Mouse (Mus musculus): ENCODE results near the gene Rpl19. TPM values are rescaled to one million over a fixed set of nuclear protein-coding genes. Genes with fewer than 3 reads are reported as not detected.

Gene Rpl19
- polyA plus RNA-seq, 2 experiments: 735 to 1,005 TPM

GRCm38 (mm10) chr11:98037871-98038270, 11.4 kb downstream of the Rpl19 start:
- DNase-seq (ENCODE audit: low read depth in 3 of 3, low spot score in 3 of 3): no peak
- Histone ChIP-seq H3K36me3 (replicated peaks; ENCODE audit: control insufficient read depth, insufficient read depth, low read depth) (no peaks in the 10 kb centered on the region), H3K9ac (replicated peaks) (no peak overlapping the region), H3K27me3 (ENCODE audit: control insufficient read depth, insufficient read depth, low read length) (peaks cover 23% of the 10 kb centered on the region), H3K9me3 (ENCODE audit: control insufficient read depth, low read length) (no peaks in the 10 kb centered on the region), H3K4me2 (ENCODE audit: low read depth) (no peak overlapping the region), H3K4me3 (ENCODE audit: insufficient read depth in 1 of 2, low read depth in 2 of 2, low read length in 2 of 2) (no peak overlapping the region), H3K27ac (no peak overlapping the region), H3K4me1 (replicated peaks; ENCODE audit: control insufficient read depth in 2 of 2, insufficient read depth in 2 of 2, low read length in 1 of 2) (no peaks in the 10 kb centered on the region)
- WGBS (ENCODE audit: insufficient replicate concordance): 58% methylated on average over 14 of the region's 14 CpGs
- ATAC-seq (ENCODE audit: insufficient read depth): no peak
- TF ChIP-seq EP300 (IDR thresholded peaks at IDR 0.05; ENCODE audit: low read depth) (no peak), CTCF (IDR thresholded peaks at IDR 0.05; ENCODE audit: low read depth) (no peak)

GRCm38 (mm10) chr11:98040975-98041374, 14.5 kb downstream of the Rpl19 start:
- H3K9ac ChIP-seq (replicated peaks): no peak overlapping the region
- TF ChIP-seq CTCF (IDR thresholded peaks at IDR 0.05; ENCODE audit: low read depth) (no peak), EP300 (IDR thresholded peaks at IDR 0.05; ENCODE audit: low read depth) (no peak)
- WGBS (ENCODE audit: insufficient replicate concordance): 56% methylated on average over 8 of the region's 8 CpGs
- peaks cover 10% of the 10 kb centered on the region for H3K27me3 ChIP-seq (ENCODE audit: control insufficient read depth, insufficient read depth, low read length)
- H3K36me3 ChIP-seq (replicated peaks; ENCODE audit: control insufficient read depth, insufficient read depth, low read depth): no peaks in the 10 kb centered on the region
- ATAC-seq (ENCODE audit: insufficient read depth) (no peak), DNase-seq (ENCODE audit: low read depth in 3 of 3, low spot score in 3 of 3) (no peak)
- no peak overlapping the region for H3K27ac ChIP-seq
- H3K4me1 ChIP-seq (replicated peaks; ENCODE audit: control insufficient read depth in 2 of 2, insufficient read depth in 2 of 2, low read length in 1 of 2): no peaks in the 10 kb centered on the region
- no peak overlapping the region for H3K4me2 ChIP-seq (ENCODE audit: low read depth)
- no peaks in the 10 kb centered on the region for H3K9me3 ChIP-seq (ENCODE audit: control insufficient read depth, low read length)
- H3K4me3 ChIP-seq (ENCODE audit: insufficient read depth in 1 of 2, low read depth in 2 of 2, low read length in 2 of 2): no peak overlapping the region

GRCm38 (mm10) chr11:98042741-98043140, 16.2 kb downstream of the Rpl19 start:
- H3K9ac ChIP-seq (replicated peaks): no peak overlapping the region
- H3K27ac ChIP-seq: no peak overlapping the region
- H3K4me1 ChIP-seq (replicated peaks; ENCODE audit: control insufficient read depth in 2 of 2, insufficient read depth in 2 of 2, low read length in 1 of 2): no peaks in the 10 kb centered on the region
- ATAC-seq (ENCODE audit: insufficient read depth) (no peak), DNase-seq (ENCODE audit: low read depth in 3 of 3, low spot score in 3 of 3) (no peak)
- no peaks in the 10 kb centered on the region for H3K9me3 ChIP-seq (ENCODE audit: control insufficient read depth, low read length)
- no peak overlapping the region for H3K4me2 ChIP-seq (ENCODE audit: low read depth)
- TF ChIP-seq CTCF (IDR thresholded peaks at IDR 0.05; ENCODE audit: low read depth) (no peak), EP300 (IDR thresholded peaks at IDR 0.05; ENCODE audit: low read depth) (no peak)
- H3K27me3 ChIP-seq (ENCODE audit: control insufficient read depth, insufficient read depth, low read length): no peaks in the 10 kb centered on the region
- H3K4me3 ChIP-seq (ENCODE audit: insufficient read depth in 1 of 2, low read depth in 2 of 2, low read length in 2 of 2): no peak overlapping the region
- H3K36me3 ChIP-seq (replicated peaks; ENCODE audit: control insufficient read depth, insufficient read depth, low read depth): no peaks in the 10 kb centered on the region
- WGBS (ENCODE audit: insufficient replicate concordance): 47% methylated on average over 6 of the region's 6 CpGs

GRCm38 (mm10) chr11:98044074-98044473, 17.6 kb downstream of the Rpl19 start:
- DNase-seq (ENCODE audit: low read depth in 3 of 3, low spot score in 3 of 3): no peak
- Histone ChIP-seq H3K4me3 (ENCODE audit: insufficient read depth in 1 of 2, low read depth in 2 of 2, low read length in 2 of 2) (no peak overlapping the region), H3K4me2 (ENCODE audit: low read depth) (no peak overlapping the region), H3K4me1 (replicated peaks; ENCODE audit: control insufficient read depth in 2 of 2, insufficient read depth in 2 of 2, low read length in 1 of 2) (no peaks in the 10 kb centered on the region), H3K27me3 (ENCODE audit: control insufficient read depth, insufficient read depth, low read length) (no peaks in the 10 kb centered on the region), H3K9ac (replicated peaks) (no peak overlapping the region), H3K36me3 (replicated peaks; ENCODE audit: control insufficient read depth, insufficient read depth, low read depth) (no peaks in the 10 kb centered on the region), H3K9me3 (ENCODE audit: control insufficient read depth, low read length) (no peaks in the 10 kb centered on the region), H3K27ac (no peak overlapping the region)
- 48% methylated on average over 5 of the region's 5 CpGs for WGBS (ENCODE audit: insufficient replicate concordance)
- TF ChIP-seq EP300 (IDR thresholded peaks at IDR 0.05; ENCODE audit: low read depth) (no peak), CTCF (IDR thresholded peaks at IDR 0.05; ENCODE audit: low read depth) (no peak)
- no peak for ATAC-seq (ENCODE audit: insufficient read depth)

- no peak overlapping the region for H3K4me2 ChIP-seq (ENCODE audit: low read depth)
- no peak for ATAC-seq (ENCODE audit: insufficient read depth)
- no peak overlapping the region for H3K9ac ChIP-seq (replicated peaks)
- H3K27me3 ChIP-seq (ENCODE audit: control insufficient read depth, insufficient read depth, low read length): peaks cover 6% of the 10 kb centered on the region
- H3K27ac ChIP-seq: no peak overlapping the region
- H3K4me1 ChIP-seq (replicated peaks; ENCODE audit: control insufficient read depth in 2 of 2, insufficient read depth in 2 of 2, low read length in 1 of 2): no peaks in the 10 kb centered on the region
- no peak for DNase-seq (ENCODE audit: low read depth in 3 of 3, low spot score in 3 of 3)
- H3K4me3 ChIP-seq (ENCODE audit: insufficient read depth in 1 of 2, low read depth in 2 of 2, low read length in 2 of 2): no peak overlapping the region
- no peaks in the 10 kb centered on the region for H3K36me3 ChIP-seq (replicated peaks; ENCODE audit: control insufficient read depth, insufficient read depth, low read depth)
- no peaks in the 10 kb centered on the region for H3K9me3 ChIP-seq (ENCODE audit: control insufficient read depth, low read length)
- 52% methylated on average over 4 of the region's 4 CpGs for WGBS (ENCODE audit: insufficient replicate concordance)
- TF ChIP-seq CTCF (IDR thresholded peaks at IDR 0.05; ENCODE audit: low read depth): peak; percentile 57
- TF ChIP-seq EP300 (IDR thresholded peaks at IDR 0.05; ENCODE audit: low read depth): no peak
Measured at GRCm38 (mm10) chr11:98045596-98045995, 19.1 kb downstream of the Rpl19 start.
